16 mouse cellular contexts compared by ENCODE assay signal in the genomic region with DNA sequence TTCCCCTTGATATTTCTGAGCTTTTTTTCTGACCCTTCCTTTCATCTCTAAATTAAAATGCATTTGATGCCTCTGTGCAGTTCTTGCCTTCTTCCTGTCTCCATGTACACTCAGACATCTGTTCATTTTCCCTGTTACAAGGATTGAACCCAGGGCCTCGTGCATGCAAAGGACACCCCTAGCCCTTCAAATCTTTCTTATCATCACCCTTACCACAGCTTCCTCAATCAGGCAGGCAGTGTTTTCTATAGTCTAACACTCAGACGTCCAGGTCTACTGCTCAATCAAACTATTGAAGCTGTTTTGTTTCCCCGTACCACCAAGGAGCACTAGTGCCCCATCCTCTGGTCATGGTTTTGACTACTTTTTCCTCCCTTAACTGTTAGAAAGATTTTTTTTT.
"Had no signal": no experiment of that assay in that cellular context is flagged by ENCODE, and none has a peak within 500 bp of the region (broad histone marks: within the 10 kb centered on the region; RNA-seq: fewer than 3 reads in every experiment).

No protein-coding gene starts in this region.

- H3K9me3 ChIP-seq: neural tube, embryonic 13.5 days; neural tube, embryonic 15.5 days; stomach, embryonic 15.5 days had no signal

- H3K9ac ChIP-seq: neural tube, embryonic 13.5 days; neural tube, embryonic 15.5 days; stomach, embryonic 15.5 days had no signal

- H3K27me3 ChIP-seq: neural tube, embryonic 13.5 days; neural tube, embryonic 15.5 days; stomach, embryonic 15.5 days had no signal

- DNase-seq: retina, postnatal 1 day; right cerebral cortex, adult 18-20 months; right cerebral cortex, postnatal 14 days; right cerebral cortex, postnatal 25 days; right cerebral cortex, postnatal 4 days; spleen, adult 18-20 months; thymus, adult 18-20 months; thymus, adult 2 months; thymus, postnatal 14 days; thymus, postnatal 25 days; thymus, postnatal 36 days; thymus, postnatal 4 days had no signal

- H3K27ac ChIP-seq: neural tube, embryonic 13.5 days; neural tube, embryonic 15.5 days; stomach, embryonic 15.5 days; stomach, postnatal 0 days had no signal

- H3K4me1 ChIP-seq: neural tube, embryonic 13.5 days; neural tube, embryonic 15.5 days; stomach, embryonic 15.5 days had no signal

- H3K4me2 ChIP-seq: neural tube, embryonic 13.5 days; neural tube, embryonic 15.5 days; stomach, embryonic 15.5 days had no signal

- H3K4me3 ChIP-seq: neural tube, embryonic 13.5 days; neural tube, embryonic 15.5 days; stomach, embryonic 15.5 days had no signal
